Mouse (Mus musculus): ENCODE results near the gene Kcnn1.

Kcnn1 gene

GRCm38 (mm10) chr8:70865350-70866000 lies 2.4 kb upstream of the Kcnn1 start:
- DNase-seq = peak; percentile 100

GRCm38 (mm10) chr8:70864712-70865221 lies 1.7 kb upstream of the Kcnn1 start:
- DNase-seq = no peak

- DNase-seq = no peak
These were observed 1.1 kb upstream of the Kcnn1 start for GRCm38 (mm10) chr8:70863956-70864711.

GRCm38 (mm10) chr8:70857516-70857915 lies 5.5 kb downstream of the Kcnn1 start:
- no peak for DNase-seq

GRCm38 (mm10) chr8:70856541-70857197 lies 6.4 kb downstream of the Kcnn1 start:
- peak; percentile 82 for DNase-seq

GRCm38 (mm10) chr8:70856028-70856427 lies 7.0 kb downstream of the Kcnn1 start:
- no peak for DNase-seq

- DNase-seq = no peak
These were observed 9.2 kb downstream of the Kcnn1 start for GRCm38 (mm10) chr8:70853863-70854262.

- DNase-seq = no peak
These were observed 10.3 kb downstream of the Kcnn1 start for GRCm38 (mm10) chr8:70852595-70853231.

GRCm38 (mm10) chr8:70851837-70852236 lies 11.2 kb downstream of the Kcnn1 start:
- DNase-seq = no peak

GRCm38 (mm10) chr8:70850947-70851346 lies 12.1 kb downstream of the Kcnn1 start:
- no peak for DNase-seq

- no peak for DNase-seq
These were observed 12.8 kb downstream of the Kcnn1 start for GRCm38 (mm10) chr8:70850132-70850845.

GRCm38 (mm10) chr8:70849333-70849990 lies 13.6 kb downstream of the Kcnn1 start:
- no peak for DNase-seq

GRCm38 (mm10) chr8:70846371-70847154 lies 16.5 kb downstream of the Kcnn1 start:
- no peak for DNase-seq

- DNase-seq = no peak
These were observed 17.9 kb downstream of the Kcnn1 start for GRCm38 (mm10) chr8:70845108-70845507.

GRCm38 (mm10) chr8:70844523-70844922 lies 18.5 kb downstream of the Kcnn1 start:
- peak; percentile 93 for DNase-seq

GRCm38 (mm10) chr8:70843941-70844340 lies 19.1 kb downstream of the Kcnn1 start:
- no peak for DNase-seq

GRCm38 (mm10) chr8:70843214-70843773 lies 19.8 kb downstream of the Kcnn1 start:
- no peak for DNase-seq

GRCm38 (mm10) chr8:70842484-70842883 lies 20.6 kb downstream of the Kcnn1 start:
- no peak for DNase-seq

GRCm38 (mm10) chr8:70841147-70842072 lies 21.6 kb downstream of the Kcnn1 start:
- DNase-seq = peak; percentile 96

- peak; percentile 87 for DNase-seq
These were observed 22.5 kb downstream of the Kcnn1 start for GRCm38 (mm10) chr8:70840590-70840989.

Measured in kidney, adult 9 months (tissue).